Mouse (Mus musculus) stomach, postnatal 0 days (tissue): ENCODE results near the gene Rnf213. TPM values are rescaled to one million over a fixed set of nuclear protein-coding genes. Genes with fewer than 3 reads are reported as not detected.

ENCODE experiments used
- ATAC-seq: fragments of 200-750 bp; cut with Nextera tagmentation; 2 replicates; pipeline ENCODE4 v1.8.0; 2017; ENCODE audit not compliant: low FRiP score, low TSS enrichment
- DNase-seq: peaks from one replicate; pipeline ENCODE4 v3.0.0-alpha.2; 2016; ENCODE audit warnings: low spot score
- H3K27ac ChIP-seq: fragments of 300-500 bp; sonication (generic); replicated peaks from 2 replicates; pipeline ENCODE4 v1.5.1; 2014; ENCODE audit warnings: mild to moderate bottlenecking, control low read depth
- H3K27me3 ChIP-seq: fragments of 300-500 bp; sonication (generic); 2 replicates; pipeline ENCODE4 v1.6.1; 2014; ENCODE audit warnings: low read length; ENCODE audit not compliant: control insufficient read depth, insufficient read depth
- H3K36me3 ChIP-seq: fragments of 300-500 bp; sonication (generic); 2 replicates; pipeline ENCODE4 v1.6.1; 2014; ENCODE audit warnings: low read length, mixed read lengths; ENCODE audit not compliant: control insufficient read depth, insufficient read depth
- H3K4me1 ChIP-seq: fragments of 300-500 bp; sonication (generic); replicated peaks from 2 replicates; pipeline ENCODE4 v1.6.1; 2014; ENCODE audit warnings: antibody characterized with exemption; ENCODE audit not compliant: control insufficient read depth, insufficient read depth
- H3K4me2 ChIP-seq: fragments of 300-500 bp; sonication (generic); replicated peaks from 2 replicates; pipeline ENCODE4 v1.6.1; 2014; ENCODE audit warnings: low read depth, mild to moderate bottlenecking, control low read depth, moderate library complexity
- H3K4me3 ChIP-seq: fragments of 300-500 bp; sonication (generic); 2 replicates; pipeline ENCODE4 v1.5.1; 2014; ENCODE audit warnings: low read depth, low read length, control low read depth
- H3K9ac ChIP-seq: fragments of 300-500 bp; sonication (generic); 2 replicates; pipeline ENCODE4 v1.6.1; 2014; ENCODE audit warnings: mild to moderate bottlenecking, low read length, control low read depth, mixed read lengths
- H3K9me3 ChIP-seq: fragments of 300-500 bp; sonication (generic); 2 replicates; pipeline ENCODE4 v1.6.1; 2016; ENCODE audit warnings: low read length; ENCODE audit not compliant: control insufficient read depth
- CTCF ChIP-seq: IDR thresholded peaks from 2 replicates; pipeline ENCODE4 v1.5.1; 2016; ENCODE audit warnings: antibody characterized with exemption, low read depth, mild to moderate bottlenecking, moderate library complexity
- EP300 ChIP-seq: optimal IDR thresholded peaks from 2 replicates; pipeline ENCODE3; 2016; ENCODE audit warnings: antibody characterized with exemption
- WGBS: fragments of 180-500 bp; shearing (Covaris S2); extraction: QIAGEN DNeasy Blood & Tissue Kit; methylation state at CpG from one replicate; pipeline ENCODE4 v1.1.7; 2014; 5-methylcytosine and 5-hydroxymethylcytosine counted together
- polyA plus RNA-seq: library from polyadenylated mRNA; unstranded; fragments of >200 nt; fragmentation: Nextera tagmentation; extraction: Ambion mirVana; gene quantifications from 2 replicates; pipeline ENCODE4 v1.2.1, GENCODE M21; 2015

The Rnf213 gene
- polyA plus RNA-seq, 1 experiment from 2014 or later = 4.4 TPM

- TF ChIP-seq CTCF = peak; percentile 98
- TF ChIP-seq EP300 = peak; percentile 74
- H3K36me3 ChIP-seq = 0 out of 2 replicates have a peak, but pooled peaks cover 4% of the 10 kb centered on the region
- H3K4me1 ChIP-seq = no peaks in the 10 kb centered on the region
- no peaks in the 10 kb centered on the region for H3K9me3 ChIP-seq
- no peaks in the 10 kb centered on the region for H3K27me3 ChIP-seq
- H3K4me3 ChIP-seq = peak within 1 kb of the TSS; percentile 84
- DNase-seq (peak; percentile 98), ATAC-seq (peak; percentile 92)
- H3K4me2 ChIP-seq = peak within 1 kb of the TSS; percentile 87
- peak within 1 kb of the TSS; percentile 90 for H3K27ac ChIP-seq
- under 1% methylated on average over 66 of the region's 66 CpGs for WGBS
- H3K9ac ChIP-seq = peak within 1 kb of the TSS; percentile 88
These were observed 98.2 kb downstream of the Rnf213 start, which contains the start of gene Endov for GRCm38 (mm10) chr11:119490861-119491689. TSS of gene Endov (plus strand) at chr11:119491347.

DNA sequence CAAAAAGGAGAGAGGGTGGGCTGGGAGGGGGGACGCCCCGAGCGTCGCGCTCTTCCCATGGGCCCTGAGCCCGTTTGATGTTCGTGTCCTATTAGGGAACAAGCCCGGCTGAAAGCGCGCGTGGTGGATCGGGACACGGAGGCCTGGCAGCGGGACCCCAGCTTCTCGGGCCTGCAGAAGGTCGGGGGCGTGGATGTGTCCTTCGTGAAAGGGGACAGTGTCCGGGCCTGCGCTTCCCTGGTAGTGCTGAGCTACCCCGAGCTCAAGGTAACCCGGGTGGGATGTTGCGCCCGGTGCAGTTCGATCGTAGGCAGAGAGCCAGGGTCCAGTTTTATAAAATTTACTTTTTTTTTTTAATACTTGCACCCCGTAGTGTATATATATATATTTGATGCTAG, 98.8 kb downstream of the Rnf213 start:
- 3% methylated on average over 27 of the region's 27 CpGs for WGBS
- peak overlapping the region; percentile 84 for H3K4me3 ChIP-seq
- H3K9ac ChIP-seq = peak overlapping the region; percentile 88
- H3K9me3 ChIP-seq = no peaks in the 10 kb centered on the region
- DNase-seq = no peak
- H3K4me1 ChIP-seq = no peaks in the 10 kb centered on the region
- peak; percentile 6; the same call in 1 of the 2 replicates for ATAC-seq
- H3K27ac ChIP-seq = peak overlapping the region; percentile 90
- no peak for TF ChIP-seq CTCF
- no peak for TF ChIP-seq EP300
- peak overlapping the region; percentile 87 for H3K4me2 ChIP-seq
- no peaks in the 10 kb centered on the region for H3K36me3 ChIP-seq
- H3K27me3 ChIP-seq = no peaks in the 10 kb centered on the region

- no peak for TF ChIP-seq EP300
- no peak for TF ChIP-seq CTCF
- ATAC-seq (no peak), DNase-seq (no peak)
- Histone ChIP-seq H3K27me3 (no peaks in the 10 kb centered on the region), H3K27ac (no peak overlapping the region), H3K36me3 (no peaks in the 10 kb centered on the region), H3K4me3 (no peak overlapping the region), H3K9ac (no peak overlapping the region), H3K9me3 (no peaks in the 10 kb centered on the region), H3K4me1 (no peaks in the 10 kb centered on the region), H3K4me2 (peak overlapping the region; percentile 87; the same call in 1 of the 2 replicates)
- 96% methylated on average over 6 of the region's 6 CpGs for WGBS
These were observed 99.9 kb downstream of the Rnf213 start for GRCm38 (mm10) chr11:119492830-119493229.

DNA sequence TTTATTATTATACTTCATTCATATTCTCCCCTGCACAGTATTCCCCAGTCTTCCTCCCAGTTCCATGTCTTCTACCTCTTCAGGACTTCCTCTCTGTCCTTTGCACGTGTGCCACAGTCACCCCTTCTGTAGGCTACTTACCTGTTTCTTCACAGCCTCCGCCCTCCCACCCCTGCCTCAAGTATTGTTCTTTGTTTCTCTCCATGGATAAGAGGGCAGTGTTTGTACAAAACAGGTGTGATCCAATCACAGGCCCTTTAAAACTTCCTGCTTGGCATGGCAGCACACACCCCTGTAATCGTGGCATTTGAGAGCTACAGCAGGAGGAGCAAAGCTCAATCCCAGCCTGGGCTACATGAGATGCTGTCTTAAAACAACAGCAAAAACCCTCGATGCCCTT, 100.6 kb downstream of the Rnf213 start:
- Histone ChIP-seq H3K36me3 (no peaks in the 10 kb centered on the region), H3K9ac (no peak overlapping the region), H3K27me3 (no peaks in the 10 kb centered on the region), H3K27ac (no peak overlapping the region), H3K4me1 (no peaks in the 10 kb centered on the region), H3K9me3 (no peaks in the 10 kb centered on the region), H3K4me2 (no peak overlapping the region), H3K4me3 (no peak overlapping the region)
- DNase-seq = peak; percentile 16
- ATAC-seq = no peak
- no peak for TF ChIP-seq CTCF
- 60% methylated on average over 4 of the region's 4 CpGs for WGBS

- 77% methylated on average over 5 of the region's 5 CpGs for WGBS
- DNase-seq = no peak
- H3K4me2 ChIP-seq = no peak overlapping the region
- H3K4me3 ChIP-seq = no peak overlapping the region
- no peaks in the 10 kb centered on the region for H3K9me3 ChIP-seq
- no peak for TF ChIP-seq EP300
- no peak for TF ChIP-seq CTCF
- no peak for ATAC-seq
- no peak overlapping the region for H3K27ac ChIP-seq
- no peak overlapping the region for H3K9ac ChIP-seq
- H3K27me3 ChIP-seq = no peaks in the 10 kb centered on the region
- no peaks in the 10 kb centered on the region for H3K4me1 ChIP-seq
- H3K36me3 ChIP-seq = 0 out of 2 replicates have a peak, but pooled peaks cover 5% of the 10 kb centered on the region
These were observed 103.2 kb downstream of the Rnf213 start for GRCm38 (mm10) chr11:119496147-119496546.

DNA sequence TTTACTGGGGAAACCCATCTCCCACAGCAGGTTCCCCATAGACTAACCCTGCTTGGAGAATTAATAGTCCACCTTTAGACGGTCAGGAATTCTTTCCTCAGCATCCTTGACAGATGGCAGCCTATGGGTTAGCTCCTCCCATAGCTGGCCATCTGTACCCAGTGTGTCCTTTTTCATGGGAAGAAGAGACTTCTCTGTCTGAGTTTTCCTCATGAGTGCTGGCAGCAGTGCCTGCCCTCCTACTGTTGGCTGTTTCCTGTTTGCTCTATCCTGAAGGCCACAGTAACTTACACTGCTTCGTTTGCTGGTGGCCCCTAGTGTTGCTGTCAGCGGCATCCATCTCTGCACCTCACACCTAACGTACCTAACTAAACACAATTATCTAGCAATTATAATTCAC, 104.6 kb downstream of the Rnf213 start:
- Histone ChIP-seq H3K4me3 (no peak overlapping the region), H3K27me3 (no peaks in the 10 kb centered on the region)

More for the DNA sequence above, 104.6 kb downstream of the Rnf213 start:
- 68% methylated on average over 4 of the region's 4 CpGs for WGBS
- Histone ChIP-seq H3K4me2 (no peak overlapping the region), H3K27ac (no peak overlapping the region), H3K9me3 (no peaks in the 10 kb centered on the region), H3K4me1 (no peaks in the 10 kb centered on the region), H3K9ac (no peak overlapping the region), H3K36me3 (0 out of 2 replicates have a peak, but pooled peaks cover 9% of the 10 kb centered on the region)
- ATAC-seq (no peak), DNase-seq (no peak)
- TF ChIP-seq EP300 = no peak
- no peak for TF ChIP-seq CTCF
